Mouse (Mus musculus) hindbrain, embryonic 15.5 days (tissue): ENCODE data around the gene Neurl1a. TPM values are rescaled to one million over a fixed set of nuclear protein-coding genes. Genes with fewer than 3 reads are reported as not detected.
A peak's percentile ranks its signal among the peaks of the same experiment; 100 is the strongest.

ENCODE experiments used
- ATAC-seq: fragments of 200-750 bp; cut with Nextera tagmentation; 2 replicates; pipeline ENCODE4 v1.8.0; 2017; ENCODE audit warnings: low read depth, moderate number of reproducible peaks, moderate TSS enrichment; ENCODE audit not compliant: low FRiP score
- H3K27ac ChIP-seq: fragments of 300-500 bp; sonication (generic); replicated peaks from 2 replicates; pipeline ENCODE4 v1.5.1; 2015; ENCODE audit warnings: mild to moderate bottlenecking, inconsistent platforms
- H3K27me3 ChIP-seq: fragments of 300-500 bp; sonication (generic); 2 replicates; pipeline ENCODE4 v1.6.1; 2015; ENCODE audit warnings: control low read depth, inconsistent platforms
- H3K36me3 ChIP-seq: fragments of 300-500 bp; sonication (generic); 2 replicates; pipeline ENCODE4 v1.6.1; 2015; ENCODE audit warnings: control low read depth, inconsistent platforms
- H3K4me1 ChIP-seq: fragments of 300-500 bp; sonication (generic); replicated peaks from 2 replicates; pipeline ENCODE4 v1.6.1; 2015; ENCODE audit warnings: control low read depth, inconsistent platforms
- H3K4me2 ChIP-seq: fragments of 300-500 bp; sonication (generic); 2 replicates; pipeline ENCODE4 v1.6.1; 2015; ENCODE audit warnings: moderate library complexity, mild to moderate bottlenecking, inconsistent platforms
- H3K4me3 ChIP-seq: fragments of 300-500 bp; sonication (generic); 2 replicates; pipeline ENCODE4 v1.5.1; 2015; ENCODE audit warnings: mild to moderate bottlenecking, inconsistent platforms
- H3K9ac ChIP-seq: fragments of 300-500 bp; sonication (generic); 2 replicates; pipeline ENCODE4 v1.6.1; 2015; ENCODE audit warnings: inconsistent platforms
- H3K9me3 ChIP-seq: fragments of 300-500 bp; sonication (generic); 2 replicates; pipeline ENCODE4 v1.6.1; 2016; ENCODE audit warnings: control low read depth, inconsistent platforms
- WGBS: fragments of 180-500 bp; shearing (Covaris S2); methylation state at CpG from one replicate; pipeline ENCODE4 v1.1.7; 2015; 5-methylcytosine and 5-hydroxymethylcytosine counted together
- polyA plus RNA-seq: library from polyadenylated mRNA; unstranded; fragments of >200 nt; fragmentation: Nextera tagmentation; extraction: Ambion mirVana; gene quantifications from 2 replicates; pipeline ENCODE4 v1.2.1, GENCODE M21; 2015

Neurl1a gene
- polyA plus RNA-seq, 1 experiment from 2014 or later, result 17.9 TPM

- no peak overlapping the region for H3K9ac ChIP-seq
- no peak for ATAC-seq
- no peak overlapping the region for H3K4me3 ChIP-seq
- H3K9me3 ChIP-seq, result no peaks in the 10 kb centered on the region
- H3K4me1 ChIP-seq, result peaks cover 9% of the 10 kb centered on the region
- no peak overlapping the region for H3K27ac ChIP-seq
- no peaks in the 10 kb centered on the region for H3K36me3 ChIP-seq
- H3K4me2 ChIP-seq, result no peak overlapping the region
- H3K27me3 ChIP-seq, result no peaks in the 10 kb centered on the region
- 63% methylated on average over 7 of the region's 7 CpGs for WGBS
Observed at GRCm38 (mm10) chr19:47221500-47222153, 43.0 kb downstream of the Neurl1a start.

GRCm38 (mm10) chr19:47222154-47222840 lies 43.7 kb downstream of the Neurl1a start:
- no peak overlapping the region for H3K9ac ChIP-seq
- H3K4me2 ChIP-seq, result no peak overlapping the region
- H3K27me3 ChIP-seq, result no peaks in the 10 kb centered on the region
- no peak for ATAC-seq
- peaks cover 9% of the 10 kb centered on the region for H3K4me1 ChIP-seq
- H3K9me3 ChIP-seq, result no peaks in the 10 kb centered on the region
- no peak overlapping the region for H3K27ac ChIP-seq
- 82% methylated on average over 8 of the region's 8 CpGs for WGBS
- no peaks in the 10 kb centered on the region for H3K36me3 ChIP-seq
- H3K4me3 ChIP-seq, result no peak overlapping the region

GRCm38 (mm10) chr19:47222841-47223557 lies 44.4 kb downstream of the Neurl1a start:
- Histone ChIP-seq H3K36me3 (no peaks in the 10 kb centered on the region), H3K4me3 (no peak overlapping the region), H3K9ac (no peak overlapping the region), H3K9me3 (no peaks in the 10 kb centered on the region), H3K27ac (no peak overlapping the region), H3K4me2 (no peak overlapping the region), H3K4me1 (peaks cover 9% of the 10 kb centered on the region), H3K27me3 (no peaks in the 10 kb centered on the region)
- WGBS, result 68% methylated on average over 15 of the region's 15 CpGs
- ATAC-seq, result no peak

GRCm38 (mm10) chr19:47224743-47225142 lies 46.1 kb downstream of the Neurl1a start:
- no peak for ATAC-seq
- Histone ChIP-seq H3K27me3 (no peaks in the 10 kb centered on the region), H3K36me3 (no peaks in the 10 kb centered on the region), H3K4me3 (no peak overlapping the region), H3K9ac (no peak overlapping the region), H3K9me3 (no peaks in the 10 kb centered on the region), H3K4me2 (no peak overlapping the region), H3K4me1 (peaks cover 23% of the 10 kb centered on the region), H3K27ac (no peak overlapping the region)
- 90% methylated on average over 4 of the region's 4 CpGs for WGBS

GRCm38 (mm10) chr19:47225791-47226190 lies 47.2 kb downstream of the Neurl1a start:
- peaks cover 23% of the 10 kb centered on the region for H3K4me1 ChIP-seq
- H3K27me3 ChIP-seq, result no peaks in the 10 kb centered on the region
- no peaks in the 10 kb centered on the region for H3K9me3 ChIP-seq
- H3K9ac ChIP-seq, result no peak overlapping the region
- H3K4me3 ChIP-seq, result no peak overlapping the region
- no peaks in the 10 kb centered on the region for H3K36me3 ChIP-seq
- 80% methylated on average over 5 of the region's 5 CpGs for WGBS
- ATAC-seq, result no peak
- H3K27ac ChIP-seq, result no peak overlapping the region
- no peak overlapping the region for H3K4me2 ChIP-seq

GRCm38 (mm10) chr19:47228725-47229252 lies 50.2 kb downstream of the Neurl1a start:
- 6% methylated on average over 17 of the region's 17 CpGs for WGBS
- Histone ChIP-seq H3K27me3 (no peaks in the 10 kb centered on the region), H3K9me3 (no peaks in the 10 kb centered on the region), H3K27ac (no peak overlapping the region), H3K4me1 (peaks cover 14% of the 10 kb centered on the region), H3K36me3 (no peaks in the 10 kb centered on the region), H3K4me3 (peak overlapping the region; percentile 17), H3K4me2 (peak overlapping the region; percentile 49), H3K9ac (peak overlapping the region; percentile 23; the same call in 1 of the 2 replicates)
- ATAC-seq, result peak; percentile 58; the same call in 1 of the 2 replicates

GRCm38 (mm10) chr19:47229461-47229860 lies 50.8 kb downstream of the Neurl1a start:
- no peak for ATAC-seq
- H3K36me3 ChIP-seq, result no peaks in the 10 kb centered on the region
- no peak overlapping the region for H3K4me2 ChIP-seq
- no peak overlapping the region for H3K9ac ChIP-seq
- no peaks in the 10 kb centered on the region for H3K9me3 ChIP-seq
- peaks cover 14% of the 10 kb centered on the region for H3K4me1 ChIP-seq
- H3K27ac ChIP-seq, result no peak overlapping the region
- WGBS, result 80% methylated on average over 5 of the region's 5 CpGs
- H3K4me3 ChIP-seq, result no peak overlapping the region
- H3K27me3 ChIP-seq, result no peaks in the 10 kb centered on the region

GRCm38 (mm10) chr19:47230082-47230481 lies 51.5 kb downstream of the Neurl1a start:
- no peak overlapping the region for H3K27ac ChIP-seq
- H3K4me1 ChIP-seq, result peaks cover 14% of the 10 kb centered on the region
- no peak overlapping the region for H3K9ac ChIP-seq
- no peak for ATAC-seq
- no peaks in the 10 kb centered on the region for H3K9me3 ChIP-seq
- H3K36me3 ChIP-seq, result no peaks in the 10 kb centered on the region
- H3K27me3 ChIP-seq, result no peaks in the 10 kb centered on the region
- 93% methylated on average over 7 of the region's 7 CpGs for WGBS
- H3K4me2 ChIP-seq, result no peak overlapping the region
- no peak overlapping the region for H3K4me3 ChIP-seq

GRCm38 (mm10) chr19:47230682-47231081 lies 52.1 kb downstream of the Neurl1a start:
- WGBS, result 77% methylated on average over 8 of the region's 8 CpGs
- H3K27me3 ChIP-seq, result no peaks in the 10 kb centered on the region
- no peak for ATAC-seq
- H3K4me2 ChIP-seq, result no peak overlapping the region
- no peaks in the 10 kb centered on the region for H3K36me3 ChIP-seq
- no peaks in the 10 kb centered on the region for H3K9me3 ChIP-seq
- no peak overlapping the region for H3K4me3 ChIP-seq
- no peak overlapping the region for H3K9ac ChIP-seq
- no peak overlapping the region for H3K27ac ChIP-seq
- peaks cover 14% of the 10 kb centered on the region for H3K4me1 ChIP-seq

- Histone ChIP-seq H3K9me3 (no peaks in the 10 kb centered on the region), H3K4me1 (peaks cover 14% of the 10 kb centered on the region), H3K27ac (no peak overlapping the region), H3K27me3 (no peaks in the 10 kb centered on the region), H3K36me3 (no peaks in the 10 kb centered on the region), H3K9ac (no peak overlapping the region), H3K4me3 (no peak overlapping the region), H3K4me2 (no peak overlapping the region)
- no peak for ATAC-seq
- WGBS, result 93% methylated on average over 6 of the region's 6 CpGs
Observed at GRCm38 (mm10) chr19:47231389-47231788, 52.8 kb downstream of the Neurl1a start.

GRCm38 (mm10) chr19:47232077-47232865 lies 53.7 kb downstream of the Neurl1a start:
- no peaks in the 10 kb centered on the region for H3K27me3 ChIP-seq
- H3K4me2 ChIP-seq, result no peak overlapping the region
- peaks cover 14% of the 10 kb centered on the region for H3K4me1 ChIP-seq
- H3K9ac ChIP-seq, result no peak overlapping the region
- no peak overlapping the region for H3K4me3 ChIP-seq
- no peaks in the 10 kb centered on the region for H3K36me3 ChIP-seq
- no peak for ATAC-seq
- no peak overlapping the region for H3K27ac ChIP-seq
- 97% methylated on average over 5 of the region's 5 CpGs for WGBS
- no peaks in the 10 kb centered on the region for H3K9me3 ChIP-seq
